Mouse (Mus musculus) liver, adult 2 months (tissue): Measurements from ENCODE around the gene Elane. TPM values are rescaled to one million over a fixed set of nuclear protein-coding genes. Genes with fewer than 3 reads are reported as not detected.
A peak's percentile ranks its signal among the peaks of the same experiment; 100 is the strongest.
"Not testable (repeated sequence)": the region's sequence is repeated elsewhere in the genome, so short reads cannot be mapped to it uniquely, and the experiment has no call there.

Experiments
- DNase-seq: peaks from one replicate; pipeline ENCODE4 v3.0.0-alpha.2; 2011; ENCODE audit warnings: low read depth, low spot score; ENCODE audit errors: extremely low read depth
- H3K27ac ChIP-seq: fragments of 200-500 bp; replicated peaks from 2 replicates; pipeline ENCODE4 v1.5.1; 2012; ENCODE audit warnings: low read depth, mild to moderate bottlenecking, control low read depth, inconsistent platforms, low read length; ENCODE audit not compliant: insufficient read depth
- H3K27me3 ChIP-seq: fragments of 200-500 bp; 2 replicates; pipeline ENCODE4 v1.6.1; 2012; ENCODE audit warnings: mild to moderate bottlenecking, moderate library complexity, low read length, inconsistent platforms; ENCODE audit not compliant: control insufficient read depth, insufficient read depth
- H3K36me3 ChIP-seq: fragments of 200-500 bp; 2 replicates; pipeline ENCODE4 v1.6.1; 2012; ENCODE audit warnings: low read length, inconsistent platforms; ENCODE audit not compliant: control insufficient read depth, insufficient read depth
- H3K4me1 ChIP-seq: fragments of 200-500 bp; 2 replicates; pipeline ENCODE4 v1.6.1; 2011; ENCODE audit warnings: low read length; ENCODE audit not compliant: control insufficient read depth, insufficient read depth
- H3K4me3 ChIP-seq: fragments of 200-500 bp; 2 replicates; pipeline ENCODE4 v1.5.1; 2011; ENCODE audit warnings: low read depth, mild to moderate bottlenecking, control low read depth, low read length, moderate library complexity; ENCODE audit not compliant: insufficient read depth
- H3K79me2 ChIP-seq: fragments of 200-500 bp; 2 replicates; pipeline ENCODE4 v1.6.1; 2012; ENCODE audit warnings: inconsistent platforms, mild to moderate bottlenecking, low read length, moderate library complexity; ENCODE audit not compliant: control insufficient read depth, insufficient read depth
- H3K9ac ChIP-seq: fragments of 200-500 bp; 2 replicates; pipeline ENCODE4 v1.6.1; 2012; ENCODE audit warnings: low read depth, mild to moderate bottlenecking, control low read depth, inconsistent platforms, low read length
- CTCF ChIP-seq: fragments of 200-500 bp; IDR thresholded peaks from 2 replicates; pipeline ENCODE4 v1.5.1; 2011; ENCODE audit warnings: low read depth, low read length, control low read depth
- POLR2A ChIP-seq: fragments of 200-500 bp; IDR thresholded peaks from 2 replicates; pipeline ENCODE4 v1.6.1; 2011; ENCODE audit warnings: low read length, control low read depth; ENCODE audit not compliant: insufficient read depth; ENCODE audit errors: extremely low read depth
- WGBS: fragments of 180-500 bp; shearing (Covaris S2); methylation state at CpG from one replicate; pipeline ENCODE4 v1.1.7; 2018; 5-methylcytosine and 5-hydroxymethylcytosine counted together
- polyA plus RNA-seq: library from polyadenylated mRNA; depleted of rRNA; stranded (reverse); fragments of >200 nt; gene quantifications from 2 replicates; pipeline ENCODE4 v1.2.3, GENCODE M21; 2012
- total RNA-seq: library from RNA; depleted of rRNA; stranded (reverse); fragments of >200 nt; gene quantifications from 2 replicates; pipeline ENCODE4 v1.2.3, GENCODE M21; 2014

Gene Elane
- total and polyA plus RNA-seq, 2 experiments, result 0.12 TPM; not detected in 1

DNA sequence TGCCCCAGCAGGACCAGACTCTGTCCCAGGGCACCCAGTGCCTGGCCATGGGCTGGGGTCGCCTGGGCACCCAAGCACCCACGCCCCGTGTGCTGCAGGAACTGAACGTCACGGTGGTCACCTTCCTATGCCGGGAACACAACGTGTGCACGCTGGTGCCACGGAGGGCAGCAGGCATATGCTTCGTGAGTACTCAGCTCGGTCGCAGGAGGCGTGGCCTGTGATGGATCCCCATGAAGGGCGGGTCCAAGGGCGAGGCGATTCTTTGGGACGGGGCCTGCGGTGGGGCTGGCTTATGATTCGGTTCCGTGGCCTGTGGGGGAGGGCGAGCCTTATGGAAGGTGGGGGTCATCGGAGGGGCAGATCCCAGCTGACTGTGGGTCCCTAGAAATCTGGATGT, 4.1 kb upstream of the Elane start:
- WGBS, result 45% methylated on average over 22 of the region's 22 CpGs
- H3K9ac ChIP-seq, result no peak overlapping the region; the same call in 1 of the 2 replicates

DNA sequence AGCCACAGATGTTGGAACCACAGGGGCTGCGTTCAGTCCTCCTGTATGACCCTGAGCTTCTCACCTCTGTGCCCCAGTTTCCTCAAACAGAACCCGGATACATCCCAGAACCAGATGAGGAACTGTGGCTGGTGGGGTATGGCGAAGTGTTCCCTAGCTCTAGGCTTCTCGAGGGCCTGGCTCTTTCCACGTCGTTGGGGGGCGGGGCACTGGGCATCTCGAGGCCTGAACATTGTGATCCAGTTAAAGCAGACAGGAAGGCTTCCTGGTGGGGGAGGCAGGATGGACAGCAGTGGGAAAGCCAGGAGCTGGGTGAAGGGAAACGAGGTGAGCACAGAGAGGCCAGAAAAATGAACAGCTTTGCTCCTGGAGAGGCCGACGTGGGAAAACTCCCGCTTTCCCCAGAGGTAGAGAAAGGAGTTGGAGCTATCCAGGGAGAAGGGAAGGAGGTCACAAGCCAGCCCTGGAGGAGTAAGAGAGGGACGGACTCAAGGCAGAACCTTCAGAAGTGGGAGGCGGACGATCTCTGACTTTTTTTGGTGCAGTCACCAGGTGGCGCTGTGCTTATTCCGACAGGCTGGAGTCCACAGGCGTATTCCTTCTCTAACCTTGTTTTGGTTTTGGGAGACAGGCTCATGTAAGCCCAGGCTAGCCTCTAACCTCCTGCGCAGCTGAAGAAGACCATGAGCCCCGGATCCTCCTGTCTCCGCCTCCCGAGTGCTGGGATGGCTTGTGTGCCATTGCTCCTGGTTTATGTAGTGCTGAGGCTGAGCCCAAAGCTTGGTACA, 2.6 kb upstream of the Elane start:
- Histone ChIP-seq H3K27ac (peak overlapping the region; percentile 36), H3K9ac (no peak overlapping the region), H3K4me3 (no peak overlapping the region), H3K79me2 (no peaks in the 10 kb centered on the region), H3K4me1 (peaks cover 20% of the 10 kb centered on the region), H3K36me3 (no peaks in the 10 kb centered on the region), H3K27me3 (no peaks in the 10 kb centered on the region)
- 23% methylated on average over 22 of the region's 22 CpGs for WGBS
- peak; percentile 85 for TF ChIP-seq CTCF
- TF ChIP-seq POLR2A, result no peak
- DNase-seq, result peak; percentile 71

More for the DNA sequence above, 4.1 kb upstream of the Elane start:
- DNase-seq, result no peak
- no peak overlapping the region for H3K27ac ChIP-seq
- H3K79me2 ChIP-seq, result no peaks in the 10 kb centered on the region
- no peaks in the 10 kb centered on the region for H3K27me3 ChIP-seq
- H3K4me3 ChIP-seq, result no peak overlapping the region
- peaks cover 22% of the 10 kb centered on the region for H3K4me1 ChIP-seq
- no peaks in the 10 kb centered on the region for H3K36me3 ChIP-seq
- TF ChIP-seq CTCF (no peak), POLR2A (no peak)

DNA sequence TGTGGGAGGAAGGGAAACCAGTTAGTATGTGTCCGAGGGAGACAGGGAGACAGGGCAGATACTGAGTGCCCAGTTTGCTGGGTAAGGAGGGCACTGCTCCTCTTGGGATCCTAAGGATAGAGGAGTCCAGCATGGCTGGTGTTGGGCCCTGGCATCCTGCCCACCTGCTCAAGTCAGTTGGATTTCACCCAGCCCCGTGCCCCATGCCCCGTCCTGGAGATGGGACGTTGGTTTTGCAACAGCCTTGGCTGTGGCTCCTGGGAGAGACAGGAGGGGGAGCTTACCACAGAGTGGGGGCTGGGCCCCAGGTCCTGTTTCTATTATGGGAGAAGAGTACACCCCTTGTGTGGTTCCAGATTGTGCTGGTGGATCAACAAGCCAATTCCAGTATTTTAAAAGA, 1.6 kb upstream of the Elane start:
- no peak overlapping the region for H3K9ac ChIP-seq
- DNase-seq, result peak; percentile 89

GRCm38 (mm10) chr10:79884938-79885337, 1.1 kb upstream of the Elane start:
- Histone ChIP-seq H3K4me1 (peaks cover 22% of the 10 kb centered on the region), H3K27ac (peak overlapping the region; percentile 40)
- WGBS, result 16% methylated on average over 3 of the region's 3 CpGs
- not testable (repeated sequence) for H3K4me3 ChIP-seq, H3K79me2 ChIP-seq, H3K9ac ChIP-seq, H3K36me3 ChIP-seq, H3K27me3 ChIP-seq
- DNase-seq, result peak; percentile 35

More for the DNA sequence above, 1.6 kb upstream of the Elane start:
- Histone ChIP-seq H3K27ac (peak overlapping the region; percentile 36), H3K36me3 (no peaks in the 10 kb centered on the region), H3K4me3 (no peak overlapping the region), H3K4me1 (peaks cover 22% of the 10 kb centered on the region), H3K79me2 (no peaks in the 10 kb centered on the region), H3K27me3 (no peaks in the 10 kb centered on the region)
- 21% methylated on average over 4 of the region's 4 CpGs for WGBS
- no peak for TF ChIP-seq POLR2A
- TF ChIP-seq CTCF, result no peak

GRCm38 (mm10) chr10:79886611-79887010, 564 bp downstream of the Elane start:
- H3K4me1 ChIP-seq, result peaks cover 20% of the 10 kb centered on the region
- no peaks in the 10 kb centered on the region for H3K79me2 ChIP-seq
- TF ChIP-seq POLR2A (no peak), CTCF (no peak)
- peak overlapping the region; percentile 7; the same call in 1 of the 2 replicates for H3K27ac ChIP-seq
- no peak for DNase-seq
- H3K27me3 ChIP-seq, result no peaks in the 10 kb centered on the region
- H3K4me3 ChIP-seq, result no peak overlapping the region
- no peaks in the 10 kb centered on the region for H3K36me3 ChIP-seq
- no peak overlapping the region for H3K9ac ChIP-seq
- 42% methylated on average over 8 of the region's 8 CpGs for WGBS

GRCm38 (mm10) chr10:79889386-79889785, 3.3 kb downstream of the Elane start:
- Histone ChIP-seq H3K9ac (no peak overlapping the region), H3K4me3 (no peak overlapping the region), H3K27ac (no peak overlapping the region), H3K36me3 (no peaks in the 10 kb centered on the region), H3K27me3 (no peaks in the 10 kb centered on the region), H3K4me1 (peaks cover 14% of the 10 kb centered on the region), H3K79me2 (no peaks in the 10 kb centered on the region)
- peak; percentile 73 for DNase-seq
- TF ChIP-seq POLR2A (no peak), CTCF (no peak)
- 6% methylated on average over 2 of the region's 2 CpGs for WGBS
